Mouse (Mus musculus) spleen, postnatal 36 days (tissue): ENCODE data around the gene Olfr1110.
"Not testable (repeated sequence)": the region's sequence is repeated elsewhere in the genome, so short reads cannot be mapped to it uniquely, and the experiment has no call there.

Experiments used
- DNase-seq, 2 experiments: peaks; one replicate each; pipeline ENCODE4 v3.0.0; 2022; ENCODE audit warnings: low spot score in 2 of 2, mixed read lengths in 1 of 2

Gene Olfr1110

GRCm38 (mm10) chr2:87140200-87140599, at the start of gene Olfr1110:
Gene Olfr1110, minus strand, starts transcription at chr2:87140300.
- no peak for DNase-seq

GRCm38 (mm10) chr2:87187498-87187897, 47.4 kb upstream of the Olfr1110 start, which contains the start of gene Olfr1112:
Gene Olfr1112, plus strand, starts transcription at chr2:87187798.
- DNase-seq = no peak

- DNase-seq = not testable (repeated sequence)
Observed at GRCm38 (mm10) chr2:87167731-87168130, 27.6 kb upstream of the Olfr1110 start.

- no peak for DNase-seq
Observed at GRCm38 (mm10) chr2:87152524-87152923, 12.4 kb upstream of the Olfr1110 start, which contains the start of gene Olfr1111. Gene Olfr1111, minus strand, starts transcription at chr2:87152624.

- no peak for DNase-seq
Observed at GRCm38 (mm10) chr2:87114467-87114866, 25.6 kb downstream of the Olfr1110 start, which contains the start of gene Olfr259. Gene Olfr259, minus strand, starts transcription at chr2:87114567.

- DNase-seq = no peak
Observed at GRCm38 (mm10) chr2:87095908-87096307, 44.2 kb downstream of the Olfr1110 start, which contains the start of gene Olfr1109. Gene Olfr1109, minus strand, starts transcription at chr2:87096008.
